Mouse (Mus musculus) heart, adult 2 months (tissue): ENCODE data around the gene Plxna4.

Source experiments
- CTCF ChIP-seq: fragments of 200-600 bp; IDR thresholded peaks from 2 replicates; pipeline ENCODE4 v1.8.1; 2022; ENCODE audit warnings: antibody characterized with exemption, mild to moderate bottlenecking, moderate library complexity
- EP300 ChIP-seq: fragments of 200-500 bp; IDR thresholded peaks from 2 replicates; pipeline ENCODE4 v1.6.1; 2011; ENCODE audit warnings: low read depth, low read length, control low read depth; ENCODE audit not compliant: insufficient read depth
- POLR2A ChIP-seq: fragments of 200-500 bp; IDR thresholded peaks from 2 replicates; pipeline ENCODE4 v1.6.1; 2011; ENCODE audit warnings: mild to moderate bottlenecking, low read depth, low read length, control low read depth; ENCODE audit not compliant: insufficient read depth

DNA sequence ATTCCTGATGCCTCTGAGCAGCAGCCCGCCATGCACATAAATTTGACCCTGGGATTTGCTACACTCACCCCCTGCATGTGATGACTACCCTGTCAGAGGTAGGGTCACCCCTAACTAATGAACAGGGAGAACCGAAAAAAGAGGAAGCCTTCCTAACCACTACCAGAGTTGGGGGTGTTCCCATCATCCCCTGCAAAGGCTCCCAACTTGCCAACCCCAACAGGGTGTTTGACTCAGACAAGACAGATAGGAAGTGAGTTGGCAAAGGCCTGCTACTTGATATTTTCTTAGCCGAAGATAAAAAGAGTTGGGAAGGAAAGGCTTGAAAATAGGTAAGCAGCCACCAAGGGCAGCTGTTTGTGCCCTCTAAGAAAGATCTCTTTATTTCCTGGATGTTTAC, 18.1 kb downstream of the Plxna4 start:
- TF ChIP-seq EP300: no peak
- no peak for TF ChIP-seq CTCF
- no peak for TF ChIP-seq POLR2A
